Mouse (Mus musculus): ENCODE data around the gene Cttn. TPM values are rescaled to one million over a fixed set of nuclear protein-coding genes. Genes with fewer than 3 reads are reported as not detected.

Cttn gene
- polyA plus RNA-seq, 1 experiment from 2014 or later: 165 TPM

GRCm38 (mm10) chr7:144461246-144461902 is 9.4 kb downstream of the Cttn start:
- Histone ChIP-seq H3K9me3 (ENCODE audit: control insufficient read depth, low read length) (no peaks in the 10 kb centered on the region), H3K27me3 (ENCODE audit: control insufficient read depth, insufficient read depth, low read length) (no peaks in the 10 kb centered on the region), H3K4me3 (replicated peaks; ENCODE audit: low read length) (no peak overlapping the region), H3K4me1 (replicated peaks; ENCODE audit: control insufficient read depth, insufficient read depth, low read length) (no peaks in the 10 kb centered on the region), H3K4me2 (replicated peaks) (no peak overlapping the region), H3K27ac (no peak overlapping the region), H3K9ac (no peak overlapping the region), H3K36me3 (replicated peaks; ENCODE audit: control insufficient read depth, insufficient read depth) (peaks cover 96% of the 10 kb centered on the region)
- no peak for ATAC-seq (ENCODE audit: low FRiP score)
- DNase-seq (ENCODE audit: low spot score): no peak
- 98% methylated on average over 6 of the region's 6 CpGs for WGBS

GRCm38 (mm10) chr7:144458881-144459280 is 11.9 kb downstream of the Cttn start:
- Histone ChIP-seq H3K9me3 (ENCODE audit: control insufficient read depth, low read length) (no peaks in the 10 kb centered on the region), H3K9ac (no peak overlapping the region), H3K4me2 (replicated peaks) (no peak overlapping the region), H3K27ac (no peak overlapping the region), H3K4me1 (replicated peaks; ENCODE audit: control insufficient read depth, insufficient read depth, low read length) (no peaks in the 10 kb centered on the region), H3K4me3 (replicated peaks; ENCODE audit: low read length) (no peak overlapping the region), H3K27me3 (ENCODE audit: control insufficient read depth, insufficient read depth, low read length) (no peaks in the 10 kb centered on the region), H3K36me3 (replicated peaks; ENCODE audit: control insufficient read depth, insufficient read depth) (peaks cover 99% of the 10 kb centered on the region)
- 89% methylated on average over 1 of the region's 1 CpGs for WGBS
- ATAC-seq (ENCODE audit: low FRiP score) (no peak), DNase-seq (ENCODE audit: low spot score) (no peak)

GRCm38 (mm10) chr7:144450661-144451060 is 20.1 kb downstream of the Cttn start:
- DNase-seq (ENCODE audit: low spot score) (no peak), ATAC-seq (ENCODE audit: low FRiP score) (no peak)

GRCm38 (mm10) chr7:144449637-144450570 is 20.9 kb downstream of the Cttn start:
- no peak overlapping the region for H3K4me2 ChIP-seq (replicated peaks)
- no peaks in the 10 kb centered on the region for H3K4me1 ChIP-seq (replicated peaks; ENCODE audit: control insufficient read depth, insufficient read depth, low read length)
- ATAC-seq (ENCODE audit: low FRiP score) (peak; percentile 84), DNase-seq (ENCODE audit: low spot score) (peak; percentile 78)
- H3K9ac ChIP-seq: no peak overlapping the region
- WGBS: 70% methylated on average over 13 of the region's 13 CpGs
- H3K27ac ChIP-seq: 0 out of 2 replicates have a peak overlapping the region, but pooled peaks have one; percentile 7
- no peak overlapping the region for H3K4me3 ChIP-seq (replicated peaks; ENCODE audit: low read length)
- no peaks in the 10 kb centered on the region for H3K27me3 ChIP-seq (ENCODE audit: control insufficient read depth, insufficient read depth, low read length)
- no peaks in the 10 kb centered on the region for H3K9me3 ChIP-seq (ENCODE audit: control insufficient read depth, low read length)
- H3K36me3 ChIP-seq (replicated peaks; ENCODE audit: control insufficient read depth, insufficient read depth): peaks cover 97% of the 10 kb centered on the region

More at GRCm38 (mm10) chr7:144450661-144451060, 20.1 kb downstream of the Cttn start:
- H3K4me2 ChIP-seq (replicated peaks): no peak overlapping the region
- no peak overlapping the region for H3K4me3 ChIP-seq (replicated peaks; ENCODE audit: low read length)
- H3K36me3 ChIP-seq (replicated peaks; ENCODE audit: control insufficient read depth, insufficient read depth): peaks cover 97% of the 10 kb centered on the region
- no peaks in the 10 kb centered on the region for H3K27me3 ChIP-seq (ENCODE audit: control insufficient read depth, insufficient read depth, low read length)
- no peak overlapping the region for H3K9ac ChIP-seq
- H3K27ac ChIP-seq: no peak overlapping the region
- no peaks in the 10 kb centered on the region for H3K9me3 ChIP-seq (ENCODE audit: control insufficient read depth, low read length)
- H3K4me1 ChIP-seq (replicated peaks; ENCODE audit: control insufficient read depth, insufficient read depth, low read length): no peaks in the 10 kb centered on the region
- WGBS: 90% methylated on average over 9 of the region's 9 CpGs

GRCm38 (mm10) chr7:144448186-144448585 is 22.6 kb downstream of the Cttn start:
- no peak overlapping the region for H3K27ac ChIP-seq
- no peak for DNase-seq (ENCODE audit: low spot score)
- H3K4me3 ChIP-seq (replicated peaks; ENCODE audit: low read length): no peak overlapping the region
- H3K9ac ChIP-seq: no peak overlapping the region
- H3K4me1 ChIP-seq (replicated peaks; ENCODE audit: control insufficient read depth, insufficient read depth, low read length): no peaks in the 10 kb centered on the region
- no peak overlapping the region for H3K4me2 ChIP-seq (replicated peaks)
- H3K27me3 ChIP-seq (ENCODE audit: control insufficient read depth, insufficient read depth, low read length): no peaks in the 10 kb centered on the region
- no peak for ATAC-seq (ENCODE audit: low FRiP score)
- H3K36me3 ChIP-seq (replicated peaks; ENCODE audit: control insufficient read depth, insufficient read depth): peaks cover 90% of the 10 kb centered on the region
- H3K9me3 ChIP-seq (ENCODE audit: control insufficient read depth, low read length): no peaks in the 10 kb centered on the region
- 97% methylated on average over 1 of the region's 1 CpGs for WGBS

GRCm38 (mm10) chr7:144447146-144447545 is 23.7 kb downstream of the Cttn start:
- Histone ChIP-seq H3K27ac (no peak overlapping the region), H3K9me3 (ENCODE audit: control insufficient read depth, low read length) (no peaks in the 10 kb centered on the region), H3K4me1 (replicated peaks; ENCODE audit: control insufficient read depth, insufficient read depth, low read length) (no peaks in the 10 kb centered on the region), H3K36me3 (replicated peaks; ENCODE audit: control insufficient read depth, insufficient read depth) (peaks cover 90% of the 10 kb centered on the region), H3K4me2 (replicated peaks) (no peak overlapping the region), H3K27me3 (ENCODE audit: control insufficient read depth, insufficient read depth, low read length) (no peaks in the 10 kb centered on the region), H3K4me3 (replicated peaks; ENCODE audit: low read length) (no peak overlapping the region), H3K9ac (no peak overlapping the region)
- 85% methylated on average over 3 of the region's 3 CpGs for WGBS
- ATAC-seq (ENCODE audit: low FRiP score) (no peak), DNase-seq (ENCODE audit: low spot score) (no peak)

GRCm38 (mm10) chr7:144444788-144445187 is 26.0 kb downstream of the Cttn start:
- no peak overlapping the region for H3K9ac ChIP-seq
- H3K27me3 ChIP-seq (ENCODE audit: control insufficient read depth, insufficient read depth, low read length): no peaks in the 10 kb centered on the region
- DNase-seq (ENCODE audit: low spot score) (no peak), ATAC-seq (ENCODE audit: low FRiP score) (no peak)
- H3K4me3 ChIP-seq (replicated peaks; ENCODE audit: low read length): no peak overlapping the region
- H3K4me1 ChIP-seq (replicated peaks; ENCODE audit: control insufficient read depth, insufficient read depth, low read length): no peaks in the 10 kb centered on the region
- H3K36me3 ChIP-seq (replicated peaks; ENCODE audit: control insufficient read depth, insufficient read depth): peaks cover 90% of the 10 kb centered on the region
- WGBS: 93% methylated on average over 7 of the region's 7 CpGs
- no peak overlapping the region for H3K27ac ChIP-seq
- H3K4me2 ChIP-seq (replicated peaks): no peak overlapping the region
- no peaks in the 10 kb centered on the region for H3K9me3 ChIP-seq (ENCODE audit: control insufficient read depth, low read length)

- H3K27me3 ChIP-seq (ENCODE audit: control insufficient read depth, insufficient read depth, low read length): no peaks in the 10 kb centered on the region
- H3K4me3 ChIP-seq (replicated peaks; ENCODE audit: low read length): no peak overlapping the region
- ATAC-seq (ENCODE audit: low FRiP score) (no peak), DNase-seq (ENCODE audit: low spot score) (no peak)
- H3K4me2 ChIP-seq (replicated peaks): no peak overlapping the region
- H3K9me3 ChIP-seq (ENCODE audit: control insufficient read depth, low read length): no peaks in the 10 kb centered on the region
- peaks cover 92% of the 10 kb centered on the region for H3K36me3 ChIP-seq (replicated peaks; ENCODE audit: control insufficient read depth, insufficient read depth)
- H3K27ac ChIP-seq: no peak overlapping the region
- 87% methylated on average over 4 of the region's 4 CpGs for WGBS
- no peaks in the 10 kb centered on the region for H3K4me1 ChIP-seq (replicated peaks; ENCODE audit: control insufficient read depth, insufficient read depth, low read length)
- no peak overlapping the region for H3K9ac ChIP-seq
Observed at GRCm38 (mm10) chr7:144441976-144442375, 28.8 kb downstream of the Cttn start.

GRCm38 (mm10) chr7:144441466-144441865 is 29.3 kb downstream of the Cttn start:
- Histone ChIP-seq H3K9me3 (ENCODE audit: control insufficient read depth, low read length) (no peaks in the 10 kb centered on the region), H3K9ac (no peak overlapping the region), H3K27ac (no peak overlapping the region), H3K27me3 (ENCODE audit: control insufficient read depth, insufficient read depth, low read length) (no peaks in the 10 kb centered on the region), H3K4me3 (replicated peaks; ENCODE audit: low read length) (no peak overlapping the region), H3K4me1 (replicated peaks; ENCODE audit: control insufficient read depth, insufficient read depth, low read length) (no peaks in the 10 kb centered on the region), H3K36me3 (replicated peaks; ENCODE audit: control insufficient read depth, insufficient read depth) (peaks cover 93% of the 10 kb centered on the region), H3K4me2 (replicated peaks) (no peak overlapping the region)
- ATAC-seq (ENCODE audit: low FRiP score) (no peak), DNase-seq (ENCODE audit: low spot score) (no peak)
- WGBS: 97% methylated on average over 11 of the region's 11 CpGs

All from hindbrain, embryonic 14.5 days (tissue).